Mouse (Mus musculus) layer of hippocampus, adult 9-11 months (tissue): Measurements from ENCODE around the gene Ptpdc1.

ENCODE experiments used
- DNase-seq: peaks from one replicate; pipeline ENCODE4 v3.0.0; 2022

Ptpdc1 gene

GRCm38 (mm10) chr13:48625433-48626184 is at the start of gene Ptpdc1:
Gene Ptpdc1 (minus strand): TSS chr13:48625664.
- peak; percentile 98 for DNase-seq

- DNase-seq = no peak
Measured at GRCm38 (mm10) chr13:48674609-48675008, 49.1 kb upstream of the Ptpdc1 start.

GRCm38 (mm10) chr13:48672312-48672840 is 46.9 kb upstream of the Ptpdc1 start:
- no peak for DNase-seq

DNA sequence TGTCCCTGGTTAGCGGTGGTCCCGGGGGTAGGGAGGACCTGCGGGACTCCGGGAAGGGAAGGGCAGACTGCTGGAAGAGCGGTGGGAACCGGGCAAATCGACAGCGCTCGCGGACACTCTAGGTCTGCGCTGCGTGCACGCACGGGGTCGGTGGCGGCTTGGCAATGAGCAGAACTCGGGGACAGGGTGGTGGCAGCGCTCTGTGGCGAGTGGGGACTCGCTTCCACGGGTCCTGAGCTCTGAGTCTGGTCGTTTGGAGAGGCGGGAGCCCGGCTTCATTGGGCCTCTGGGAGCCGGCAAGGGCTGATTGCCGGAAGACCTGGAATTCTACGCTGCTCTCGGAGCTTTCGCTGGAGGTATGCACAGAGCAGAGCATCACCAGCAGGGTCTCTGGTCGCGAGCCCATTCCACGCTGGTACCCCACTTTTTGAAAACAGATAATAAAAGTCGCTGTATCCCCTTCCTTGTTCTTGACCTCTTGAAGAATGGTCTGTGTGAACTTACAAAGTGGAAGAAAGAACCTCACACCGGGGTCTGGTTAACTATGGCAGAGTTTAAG is 43.6 kb upstream of the Ptpdc1 start:
- no peak for DNase-seq

- DNase-seq = no peak
Measured at GRCm38 (mm10) chr13:48668091-48668975, 42.9 kb upstream of the Ptpdc1 start.

- no peak for DNase-seq
Measured at GRCm38 (mm10) chr13:48667461-48667860, 42.0 kb upstream of the Ptpdc1 start.

DNA sequence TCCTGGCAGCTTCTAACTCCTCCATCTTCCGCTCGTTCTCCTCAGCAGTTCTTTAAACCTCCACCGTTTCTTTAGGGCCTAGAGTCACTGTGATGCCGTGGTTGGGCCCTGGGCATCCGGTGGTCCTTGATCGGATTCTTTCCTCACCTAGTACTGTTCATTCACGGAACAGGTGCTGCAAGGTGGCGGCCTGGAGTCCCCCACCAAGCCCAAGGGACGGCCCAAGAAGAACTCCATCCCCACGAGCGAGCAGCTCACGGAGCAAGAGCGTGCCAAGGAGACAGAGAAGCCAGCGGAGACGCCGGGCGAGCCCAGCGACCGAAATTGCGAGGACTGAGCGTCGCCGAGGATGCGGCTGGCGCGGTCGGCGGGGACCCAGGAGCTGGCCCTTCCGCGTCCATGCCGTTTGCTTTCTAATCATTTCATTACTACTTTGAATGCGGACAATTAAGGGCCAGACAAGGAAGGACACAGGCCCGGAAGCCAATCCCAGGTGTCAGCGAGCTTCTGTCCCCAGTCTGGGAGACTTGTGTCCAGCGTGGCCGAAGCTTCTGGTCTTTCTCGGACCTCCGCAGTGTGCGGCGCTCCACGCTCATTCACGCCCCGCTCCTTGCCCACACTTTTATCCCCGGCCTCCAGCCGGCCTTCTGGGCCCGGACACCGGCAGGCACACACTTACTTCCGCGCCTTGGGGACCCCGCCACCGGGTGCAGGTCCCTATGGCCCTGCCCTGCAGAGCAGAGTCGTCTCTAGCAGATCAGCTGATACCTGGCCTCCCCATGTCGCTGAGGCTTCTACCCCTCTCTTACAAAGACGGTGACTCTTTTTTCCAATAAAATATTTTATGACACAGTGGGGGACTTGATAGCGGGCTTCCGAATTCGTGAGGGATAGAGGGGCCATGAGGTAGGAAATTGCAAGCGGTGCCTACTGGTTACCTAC is 40.5 kb upstream of the Ptpdc1 start:
- no peak for DNase-seq

GRCm38 (mm10) chr13:48664916-48665655 is 39.6 kb upstream of the Ptpdc1 start:
- DNase-seq = no peak

DNA sequence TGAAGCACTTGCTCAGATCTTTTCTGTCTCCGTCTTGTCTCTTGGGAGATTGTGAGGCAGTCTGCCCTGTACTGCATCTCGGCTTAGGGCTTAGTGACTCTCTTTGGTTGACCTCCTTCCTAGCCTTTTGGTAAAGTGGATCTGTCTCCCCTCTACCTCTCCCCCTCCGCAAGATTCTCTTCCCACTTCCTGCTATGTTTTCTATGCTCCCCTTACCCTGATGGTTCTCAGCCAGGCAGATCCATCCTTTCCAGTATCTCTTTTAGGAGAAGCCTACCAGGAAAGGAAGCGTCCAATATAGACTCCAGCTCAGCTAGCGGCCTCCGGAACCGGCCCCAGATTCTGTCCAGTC is 38.5 kb upstream of the Ptpdc1 start:
- DNase-seq = no peak

DNA sequence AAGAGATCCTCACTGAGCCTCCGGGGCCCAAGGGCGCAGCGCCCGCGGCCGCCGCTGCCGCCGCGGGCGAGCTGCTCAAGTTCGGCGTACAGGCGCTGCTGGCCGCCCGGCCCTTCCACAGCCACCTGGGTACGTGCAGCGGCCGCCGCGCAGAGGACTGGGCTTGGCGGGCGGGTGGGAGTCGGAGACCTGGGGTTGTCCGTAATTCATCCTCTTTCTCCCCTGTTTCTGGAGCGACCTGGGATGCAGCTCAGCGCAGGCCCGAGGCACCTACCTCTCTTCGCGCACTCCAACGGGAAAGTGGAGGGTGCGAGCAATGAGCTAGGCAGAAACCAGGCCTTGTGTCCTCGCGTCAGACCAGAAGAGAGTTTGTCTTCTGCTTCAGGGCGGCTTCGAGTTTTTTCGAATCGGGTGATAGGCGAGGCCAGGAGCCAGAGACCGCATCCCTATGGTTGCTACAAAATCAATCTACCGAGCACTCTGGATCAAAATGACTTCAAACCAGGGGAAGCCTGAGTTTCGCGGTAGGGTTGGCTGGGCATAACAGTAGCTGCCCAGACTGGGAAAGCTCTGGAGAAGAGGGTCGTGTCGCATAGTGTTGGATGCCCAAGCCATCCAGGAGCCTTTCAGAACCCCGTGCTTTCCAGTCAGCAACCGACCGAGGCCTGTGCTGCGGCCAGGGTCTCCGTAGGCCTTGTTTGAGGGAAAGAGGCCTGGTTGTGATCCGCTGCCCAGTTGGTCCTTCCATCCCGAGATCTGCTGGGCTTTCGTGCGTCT is 37.9 kb upstream of the Ptpdc1 start:
- DNase-seq = no peak

GRCm38 (mm10) chr13:48662431-48663143 is 37.1 kb upstream of the Ptpdc1 start, which contains the start of gene Barx1:
Gene Barx1 (plus strand): TSS chr13:48662998.
- DNase-seq = no peak

- DNase-seq = no peak
Measured at GRCm38 (mm10) chr13:48661561-48661960, 36.1 kb upstream of the Ptpdc1 start.

GRCm38 (mm10) chr13:48660741-48661140 is 35.3 kb upstream of the Ptpdc1 start:
- no peak for DNase-seq

DNA sequence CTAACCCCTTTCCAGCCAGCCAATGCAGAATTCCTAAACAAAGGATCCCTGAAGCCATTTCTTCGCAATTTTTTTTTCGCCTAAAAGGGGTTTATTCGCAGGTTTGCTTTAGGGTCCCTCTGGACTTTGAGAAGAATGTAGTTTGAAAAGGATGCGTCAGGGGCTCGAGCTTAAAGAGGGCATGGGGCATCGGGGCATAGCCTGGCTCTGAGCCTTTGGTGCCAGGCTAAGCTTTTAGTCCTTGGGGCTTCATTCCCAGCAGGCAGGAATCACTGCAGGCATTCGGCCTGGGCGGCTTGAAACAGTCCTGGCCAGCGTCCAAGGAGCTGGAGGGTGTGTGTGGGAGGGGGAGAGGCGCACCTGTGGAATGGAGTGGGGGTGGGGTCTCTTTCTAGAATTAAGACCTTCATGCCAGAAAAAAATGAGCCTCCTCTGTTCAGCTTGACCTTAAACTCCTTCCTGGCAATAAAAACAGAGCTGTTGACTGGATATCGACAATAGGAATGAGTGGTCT is 34.8 kb upstream of the Ptpdc1 start:
- DNase-seq = no peak

DNA sequence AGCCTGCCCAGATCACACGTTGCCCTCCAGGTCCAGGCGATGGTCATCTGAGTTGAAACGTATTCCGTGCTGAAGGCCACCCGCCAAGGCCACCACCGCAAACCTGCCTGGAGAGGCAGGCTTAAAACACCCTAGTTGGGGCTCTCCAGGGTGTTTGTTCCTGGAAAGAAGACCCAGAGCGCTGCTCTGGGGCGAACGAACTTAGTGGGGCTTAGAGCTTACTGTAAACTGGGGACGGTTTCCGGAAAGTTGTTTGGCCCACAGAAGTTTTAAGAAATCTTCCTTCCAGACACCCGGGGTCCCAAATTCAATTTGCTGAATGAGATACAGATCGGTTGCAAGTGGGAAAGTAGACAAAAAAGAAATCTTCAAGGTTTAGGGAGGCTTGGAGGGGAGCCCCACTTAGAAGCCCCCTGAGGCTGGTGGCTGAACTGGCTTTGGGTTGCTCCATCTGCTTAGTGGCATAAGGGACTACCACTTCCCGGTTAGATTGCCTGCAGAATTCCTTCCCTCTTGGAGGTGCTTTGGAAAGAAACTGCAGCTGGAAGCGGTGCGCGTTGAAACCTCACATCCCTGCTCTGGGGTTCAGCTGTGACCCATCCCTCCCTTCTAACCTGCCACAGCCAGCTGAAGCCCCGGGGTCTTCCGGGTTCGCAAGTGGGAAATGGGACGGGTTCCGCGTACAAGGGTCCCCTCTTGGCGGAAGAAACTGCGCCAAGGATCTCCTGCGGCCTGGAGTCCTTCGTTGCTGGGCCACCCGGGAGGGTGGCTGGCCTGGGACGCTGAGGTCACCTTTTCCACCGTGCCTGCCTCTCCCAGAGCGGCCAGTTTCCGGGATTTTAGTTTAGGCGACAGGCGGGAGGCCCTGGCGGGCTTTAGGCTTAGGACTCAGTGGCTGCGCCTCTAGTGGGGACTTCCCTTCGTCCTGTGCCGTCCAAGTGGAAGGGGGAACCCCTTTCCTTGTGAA is 34.1 kb upstream of the Ptpdc1 start:
- DNase-seq = no peak

DNA sequence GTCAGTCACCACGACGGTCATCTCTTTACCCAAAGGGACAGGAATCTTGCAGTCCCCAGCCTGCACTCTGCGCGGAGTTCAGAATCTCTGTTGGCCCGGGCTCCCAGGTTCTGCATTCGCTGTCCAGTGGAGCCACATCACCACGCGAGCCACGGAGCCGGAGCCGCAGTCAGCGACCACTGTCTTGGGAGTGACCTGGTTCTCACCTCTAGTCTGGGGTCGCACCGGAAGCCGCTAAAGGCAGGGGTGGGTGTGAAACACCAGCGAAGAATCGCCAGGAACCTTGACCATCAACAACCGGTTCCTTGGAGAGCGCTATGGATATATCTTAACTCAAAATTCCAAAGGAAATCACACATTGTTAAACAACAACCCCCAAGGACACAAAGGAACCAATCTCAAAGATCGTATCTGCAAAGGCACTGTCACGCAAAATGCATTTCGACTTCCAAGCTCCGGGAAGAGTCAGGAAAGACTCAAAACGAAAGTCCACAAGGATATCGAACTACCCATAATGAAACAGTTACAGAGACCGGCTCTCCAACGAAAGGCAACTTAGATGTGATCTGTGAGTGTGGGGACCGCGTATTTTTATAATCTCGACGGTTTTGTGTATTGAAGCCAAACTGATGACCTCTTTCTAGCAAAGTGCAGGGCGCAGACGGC is 33.3 kb upstream of the Ptpdc1 start:
- DNase-seq = no peak

DNA sequence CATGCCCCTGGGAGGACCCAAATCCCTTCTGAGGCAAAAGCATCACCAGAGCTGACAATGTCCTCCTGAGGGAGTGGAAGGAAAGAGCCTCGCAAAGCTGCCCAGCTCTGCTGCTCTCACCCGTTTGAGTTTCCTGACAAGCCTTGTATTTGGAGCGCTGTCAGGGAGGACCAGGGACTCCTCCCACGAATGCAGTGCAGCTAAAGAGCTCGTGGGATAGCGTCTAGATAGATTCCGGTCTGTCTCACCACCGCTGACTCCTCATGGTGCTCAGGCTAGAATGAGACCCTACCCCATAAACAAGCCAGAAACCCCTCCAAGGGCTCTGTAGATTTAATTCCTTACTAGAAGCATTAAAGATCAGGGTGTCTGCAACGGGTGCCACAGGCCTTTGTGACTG is 32.3 kb upstream of the Ptpdc1 start:
- no peak for DNase-seq

GRCm38 (mm10) chr13:48655637-48656036 is 30.2 kb upstream of the Ptpdc1 start:
- peak; percentile 30 for DNase-seq
